Mouse (Mus musculus) heart, postnatal 10 days (tissue): Measurements from ENCODE around the gene Pax5. TPM values are rescaled to one million over a fixed set of nuclear protein-coding genes. Genes with fewer than 3 reads are reported as not detected.

Source experiments
- DNase-seq, 2 experiments: peaks; one replicate each; pipeline ENCODE4 v3.0.0; 2021
- intact Hi-C: fragments of 180-260 bp; cut with DNase I; formaldehyde crosslinking; loops from one replicate; pipeline ENCODE4 v1.15.1; 2025
- microRNA-seq, 2 experiments: library from miRNA; unstranded; fragments of <30 nt; microRNA quantifications; one replicate each; pipeline ENCODE4 v1.2.0; 2022
- total RNA-seq, 2 experiments: library from RNA; stranded (reverse); gene quantifications; 2 replicates each; pipeline ENCODE4 v1.2.3; 2021

The Pax5 gene
- total RNA-seq, 2 experiments from 2014 or later = 1.1 to 1.2 TPM

GRCm38 (mm10) chr4:44495836-44496235 lies 214.5 kb downstream of the Pax5 start:
- no peak for DNase-seq
- intact Hi-C loops = no loop called here

- DNase-seq = no peak
- intact Hi-C loops = no loop called here
These were observed 216.5 kb downstream of the Pax5 start for GRCm38 (mm10) chr4:44493756-44494155.

GRCm38 (mm10) chr4:44490872-44491271 lies 219.4 kb downstream of the Pax5 start:
- intact Hi-C loops = no loop called here

GRCm38 (mm10) chr4:44488702-44489101 lies 221.6 kb downstream of the Pax5 start:
- DNase-seq = no peak
- intact Hi-C loops = no loop called here

More at GRCm38 (mm10) chr4:44490872-44491271, 219.4 kb downstream of the Pax5 start:
- no peak for DNase-seq

- intact Hi-C loops = no loop called here
- no peak for DNase-seq
These were observed 222.1 kb downstream of the Pax5 start for GRCm38 (mm10) chr4:44488219-44488618.

GRCm38 (mm10) chr4:44482851-44483250 lies 227.4 kb downstream of the Pax5 start:
- DNase-seq = no peak
- intact Hi-C loops = no loop called here

- intact Hi-C loops = no loop called here
- DNase-seq = no peak
These were observed 230.5 kb downstream of the Pax5 start for GRCm38 (mm10) chr4:44479755-44480154.

Small RNA genes lying within 50 kb of the gene (microRNA-seq; reads per million reads assigned to microRNA genes)
- 0 reads per million in 2 experiments for gene Mir5120

Other genes with a start within 250 kb of the Pax5 start
- 10 to 100 TPM; 19.1 to 19.9 TPM for gene Zcchc7, start 45.4 kb upstream of the Pax5 start, total RNA-seq